Mouse (Mus musculus) large intestine, adult 2 months (tissue): ENCODE data around the gene Vmn1r234. TPM values are rescaled to one million over a fixed set of nuclear protein-coding genes. Genes with fewer than 3 reads are reported as not detected.
A peak's percentile ranks its signal among the peaks of the same experiment; 100 is the strongest.
"Not testable (repeated sequence)": the region's sequence is repeated elsewhere in the genome, so short reads cannot be mapped to it uniquely, and the experiment has no call there.

ENCODE experiments used
- DNase-seq: peaks from one replicate; pipeline ENCODE4 v3.0.0-alpha.2; 2012; ENCODE audit warnings: low read depth, low spot score
- WGBS: fragments of 180-500 bp; shearing (Covaris S2); methylation state at CpG from one replicate; pipeline ENCODE4 v1.1.7; 2018; 5-methylcytosine and 5-hydroxymethylcytosine counted together
- polyA plus RNA-seq: library from polyadenylated mRNA; depleted of rRNA; stranded (reverse); fragments of >200 nt; gene quantifications from 2 replicates; pipeline ENCODE4 v1.2.3, GENCODE M21; 2012; rRNA removed

The Vmn1r234 gene
- polyA plus RNA-seq = not detected in 2 replicates

DNA sequence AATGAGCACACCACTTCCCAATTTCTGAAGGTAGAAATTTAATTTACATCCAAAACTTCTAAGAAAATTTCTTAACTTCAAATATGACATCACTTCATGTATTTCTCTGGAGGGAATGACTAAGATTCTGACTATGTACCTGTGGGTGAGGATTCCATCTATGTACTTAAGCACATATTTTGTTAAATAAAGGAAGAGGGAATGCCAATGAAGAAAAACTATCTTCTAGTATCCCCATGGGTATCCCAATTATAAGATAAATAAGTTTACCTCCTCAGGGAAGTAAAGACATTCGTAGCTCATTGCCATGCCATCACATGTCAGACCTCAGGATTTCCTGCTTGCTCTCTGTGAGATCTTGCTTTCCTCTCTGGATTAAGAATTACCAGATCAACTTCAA is at the start of gene Vmn1r234:
Gene Vmn1r234 (plus strand): TSS at position 301 of the 400 bp plus-strand sequence.
- WGBS = 69% methylated on average over 1 of the region's 1 CpGs
- no peak for DNase-seq

DNA sequence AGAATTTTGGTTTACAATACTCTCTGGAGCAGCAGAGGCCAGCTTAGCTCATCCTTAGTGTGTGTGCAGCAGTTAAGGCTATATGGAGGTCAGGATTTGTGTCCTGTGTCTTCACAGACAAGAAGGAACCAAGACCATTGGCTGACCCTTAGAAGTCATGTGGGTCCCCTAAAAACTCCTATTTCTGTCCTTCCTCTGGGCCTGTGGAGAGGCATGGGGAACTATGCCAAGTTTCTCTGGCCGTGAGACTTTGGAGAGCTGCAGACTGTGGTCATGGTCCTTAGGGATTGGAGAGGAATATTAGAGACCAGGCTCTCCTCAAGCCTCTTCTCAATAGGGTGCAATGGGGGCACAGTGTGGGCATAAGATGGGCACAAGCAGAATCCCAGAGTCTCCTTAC is 14.8 kb upstream of the Vmn1r234 start:
- not testable (repeated sequence) for DNase-seq
- 61% methylated on average over 1 of the region's 1 CpGs for WGBS

DNA sequence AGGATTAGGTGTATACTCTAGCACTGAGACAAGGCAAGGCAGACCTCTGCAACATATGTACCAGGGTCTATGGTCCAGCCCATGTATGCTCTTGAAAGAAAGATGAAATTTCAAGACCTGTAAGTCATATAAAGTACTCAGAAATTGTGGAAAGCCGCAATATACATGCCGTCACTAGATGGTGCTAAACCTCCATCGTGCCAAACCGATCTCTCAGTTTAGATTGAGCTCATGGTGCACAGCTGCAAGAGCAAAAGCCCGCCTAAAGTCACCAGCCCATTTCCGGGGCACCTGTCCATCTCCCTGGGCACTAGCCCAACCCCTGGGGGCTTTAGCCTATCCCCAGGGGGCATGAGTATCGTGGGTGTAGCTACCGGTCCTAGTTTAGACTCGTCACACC is 5.8 kb downstream of the Vmn1r234 start:
- no peak for DNase-seq
- 46% methylated on average over 9 of the region's 9 CpGs for WGBS

DNA sequence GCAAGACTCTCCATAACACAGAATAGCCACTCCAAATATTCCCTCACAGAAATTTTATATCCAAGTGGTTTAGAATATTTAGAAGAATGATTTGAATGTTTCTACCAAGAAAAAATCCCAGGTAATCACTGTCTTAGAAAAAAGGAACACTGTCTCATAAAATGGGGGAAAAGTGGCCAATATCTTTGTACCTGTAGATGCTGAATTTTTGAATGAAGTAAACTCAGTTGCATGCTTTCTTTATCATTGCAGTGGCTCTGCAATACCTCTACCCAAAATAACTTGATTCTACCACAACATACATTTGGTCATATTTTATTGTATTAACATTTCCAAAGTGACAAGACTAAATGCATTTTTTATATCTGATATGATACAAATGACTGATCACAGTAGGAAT is 30.2 kb downstream of the Vmn1r234 start, which contains the start of gene Vmn1r235:
Gene Vmn1r235 (plus strand): TSS at position 301 of the 400 bp plus-strand sequence.
- no peak for DNase-seq

DNA sequence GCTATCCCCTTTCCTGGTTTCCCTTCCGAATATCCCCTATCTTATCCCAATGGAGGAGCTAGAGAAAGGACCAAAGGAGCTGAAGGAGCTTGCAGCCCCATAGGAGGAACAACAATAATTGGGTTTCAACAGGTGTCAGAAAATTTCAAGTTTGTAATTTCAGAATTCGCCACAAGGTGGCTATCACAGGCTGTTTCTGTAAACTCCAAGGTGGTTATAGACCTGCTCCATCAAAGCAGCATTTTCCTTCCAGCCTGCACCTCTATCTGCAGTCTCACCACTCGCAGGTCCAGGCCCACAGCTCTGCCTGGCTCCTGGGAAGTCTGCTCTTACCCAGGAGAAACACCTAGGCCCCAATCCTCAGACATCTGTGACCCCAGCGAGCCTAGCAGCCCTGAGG is 46.2 kb downstream of the Vmn1r234 start:
- 11% methylated on average over 4 of the region's 4 CpGs for WGBS

DNA sequence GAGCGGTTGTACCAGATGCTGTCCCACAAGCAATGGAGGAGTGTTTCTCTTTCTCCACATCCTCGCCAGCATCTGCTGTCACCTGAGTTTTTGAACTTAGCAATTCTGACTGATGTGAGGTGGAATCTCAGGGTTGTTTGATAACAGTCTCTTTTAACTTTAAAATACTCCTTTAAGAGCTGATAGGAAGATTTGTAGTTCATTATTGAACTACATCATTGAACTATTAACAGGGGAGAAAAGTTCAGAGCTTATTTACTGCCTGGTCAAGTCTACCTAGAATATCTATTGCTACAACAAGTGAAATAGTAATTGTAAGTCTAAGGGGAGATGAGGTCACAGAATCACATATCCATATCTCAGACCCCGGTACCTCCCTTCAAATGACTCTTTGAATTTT is 56.8 kb downstream of the Vmn1r234 start, which contains the start of gene Vmn1r236:
Gene Vmn1r236 (plus strand): TSS at position 301 of the 400 bp plus-strand sequence.
- DNase-seq = no peak
- WGBS = 83% methylated on average over 3 of the region's 3 CpGs

More for the DNA sequence above, 46.2 kb downstream of the Vmn1r234 start:
- DNase-seq = peak; percentile 32

DNA sequence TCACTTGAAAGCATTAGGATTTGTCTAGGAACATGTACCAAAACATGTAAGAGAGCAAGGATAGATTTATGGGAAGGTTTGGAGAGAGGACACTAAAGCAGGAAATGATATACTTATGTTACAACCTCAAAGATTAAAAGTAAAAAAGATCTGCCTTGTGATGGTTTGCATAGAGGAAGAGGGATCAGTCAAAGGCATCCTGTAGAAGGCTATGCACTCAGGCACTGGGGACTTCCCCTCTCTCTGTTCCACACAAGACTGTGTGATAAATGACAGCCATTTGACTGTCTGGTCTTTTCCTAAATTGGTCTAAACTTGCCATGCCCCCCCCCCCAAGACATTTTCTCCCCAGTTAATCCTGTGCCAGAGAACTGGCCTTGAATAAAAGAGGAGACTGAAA is 58.5 kb downstream of the Vmn1r234 start:
- no peak for DNase-seq

Other genes starting within 250 kb of the Vmn1r234 start
- not detected in 2 replicates for gene Vmn1r233, start 229.6 kb upstream of the Vmn1r234 start, polyA plus RNA-seq
- gene Zfp160, start 217.2 kb upstream of the Vmn1r234 start, polyA plus RNA-seq = 2.4 and 3.4 TPM in 2 replicates
- gene Vmn1r235, start 30.3 kb downstream of the Vmn1r234 start, polyA plus RNA-seq = not detected in 2 replicates
- gene Vmn1r236, start 56.9 kb downstream of the Vmn1r234 start, polyA plus RNA-seq = not detected in 2 replicates
- not detected in 2 replicates for gene Vmn1r237, start 85.8 kb downstream of the Vmn1r234 start, polyA plus RNA-seq
- gene Zfp677, start 157.7 kb downstream of the Vmn1r234 start, polyA plus RNA-seq = 0.15 and 0.19 TPM in 2 replicates
- 1.4 and 1.8 TPM in 2 replicates for gene Zfp54, start 197.1 kb downstream of the Vmn1r234 start, polyA plus RNA-seq
- gene Zfp51, start 224.3 kb downstream of the Vmn1r234 start, polyA plus RNA-seq = 0.83 and 1.3 TPM in 2 replicates